Mouse (Mus musculus): ENCODE results near the gene Terf2.
"Not testable (repeated sequence)": the region's sequence is repeated elsewhere in the genome, so short reads cannot be mapped to it uniquely, and the experiment has no call there.

Terf2 gene

GRCm38 (mm10) chr8:107114150-107115007, 18.0 kb upstream of the Terf2 start:
- no peak for DNase-seq (ENCODE audit: low read depth, low spot score)

- no peak for DNase-seq (ENCODE audit: low read depth, low spot score)
Observed at GRCm38 (mm10) chr8:107113209-107113608, 16.9 kb upstream of the Terf2 start.

GRCm38 (mm10) chr8:107111340-107112105, 15.2 kb upstream of the Terf2 start:
- DNase-seq (ENCODE audit: low read depth, low spot score) = no peak

GRCm38 (mm10) chr8:107110629-107111330, 14.4 kb upstream of the Terf2 start:
- no peak for DNase-seq (ENCODE audit: low read depth, low spot score)

GRCm38 (mm10) chr8:107109816-107110435, 13.6 kb upstream of the Terf2 start:
- DNase-seq (ENCODE audit: low read depth, low spot score) = no peak

- DNase-seq (ENCODE audit: low read depth, low spot score) = no peak
Observed at GRCm38 (mm10) chr8:107108978-107109720, 12.8 kb upstream of the Terf2 start.

- not testable (repeated sequence) for DNase-seq (ENCODE audit: low read depth, low spot score)
Observed at GRCm38 (mm10) chr8:107108089-107108488, 11.7 kb upstream of the Terf2 start.

GRCm38 (mm10) chr8:107104547-107104946, 8.2 kb upstream of the Terf2 start:
- no peak for DNase-seq (ENCODE audit: low read depth, low spot score)

- no peak for DNase-seq (ENCODE audit: low read depth, low spot score)
Observed at GRCm38 (mm10) chr8:107100635-107101034, 4.3 kb upstream of the Terf2 start.

- no peak for DNase-seq (ENCODE audit: low read depth, low spot score)
Observed at GRCm38 (mm10) chr8:107095717-107096365, 506 bp downstream of the Terf2 start.

- no peak for DNase-seq (ENCODE audit: low read depth, low spot score)
Observed at GRCm38 (mm10) chr8:107090531-107090930, 5.8 kb downstream of the Terf2 start.

- no peak for DNase-seq (ENCODE audit: low read depth, low spot score)
Observed at GRCm38 (mm10) chr8:107088526-107089063, 7.8 kb downstream of the Terf2 start.

- no peak for DNase-seq (ENCODE audit: low read depth, low spot score)
Observed at GRCm38 (mm10) chr8:107086018-107086417, 10.3 kb downstream of the Terf2 start.

GRCm38 (mm10) chr8:107085358-107085757, 11.0 kb downstream of the Terf2 start:
- DNase-seq (ENCODE audit: low read depth, low spot score) = no peak

- no peak for DNase-seq (ENCODE audit: low read depth, low spot score)
Observed at GRCm38 (mm10) chr8:107076239-107076888, 20.0 kb downstream of the Terf2 start.

- no peak for DNase-seq (ENCODE audit: low read depth, low spot score)
Observed at GRCm38 (mm10) chr8:107074128-107074527, 22.2 kb downstream of the Terf2 start.

- no peak for DNase-seq (ENCODE audit: low read depth, low spot score)
Observed at GRCm38 (mm10) chr8:107073706-107074105, 22.6 kb downstream of the Terf2 start.

GRCm38 (mm10) chr8:107065511-107066496, 30.5 kb downstream of the Terf2 start, which contains the start of gene Tmed6:
Gene Tmed6, minus strand, starts transcription at chr8:107065644.
- DNase-seq (ENCODE audit: low read depth, low spot score) = peak; percentile 69

Measured in c-Kit-negative CD71-positive TER-119-positive erythroid progenitor cells, embryonic 14.5 days (primary cell).